Mouse (Mus musculus): ENCODE data around the gene Vps18. TPM values are rescaled to one million over a fixed set of nuclear protein-coding genes. Genes with fewer than 3 reads are reported as not detected.

Vps18 gene
- total RNA-seq (2021) = 10 to 100 TPM; 31.7 to 34.3 TPM
- long read RNA-seq, full-length matches to known transcripts = 13 of 20 reads
- long read RNA-seq, partial matches to known transcripts = 6 of 20 reads
- long read RNA-seq, other reads (novel, unspliced or antisense) = 1 of 20 reads

DNA sequence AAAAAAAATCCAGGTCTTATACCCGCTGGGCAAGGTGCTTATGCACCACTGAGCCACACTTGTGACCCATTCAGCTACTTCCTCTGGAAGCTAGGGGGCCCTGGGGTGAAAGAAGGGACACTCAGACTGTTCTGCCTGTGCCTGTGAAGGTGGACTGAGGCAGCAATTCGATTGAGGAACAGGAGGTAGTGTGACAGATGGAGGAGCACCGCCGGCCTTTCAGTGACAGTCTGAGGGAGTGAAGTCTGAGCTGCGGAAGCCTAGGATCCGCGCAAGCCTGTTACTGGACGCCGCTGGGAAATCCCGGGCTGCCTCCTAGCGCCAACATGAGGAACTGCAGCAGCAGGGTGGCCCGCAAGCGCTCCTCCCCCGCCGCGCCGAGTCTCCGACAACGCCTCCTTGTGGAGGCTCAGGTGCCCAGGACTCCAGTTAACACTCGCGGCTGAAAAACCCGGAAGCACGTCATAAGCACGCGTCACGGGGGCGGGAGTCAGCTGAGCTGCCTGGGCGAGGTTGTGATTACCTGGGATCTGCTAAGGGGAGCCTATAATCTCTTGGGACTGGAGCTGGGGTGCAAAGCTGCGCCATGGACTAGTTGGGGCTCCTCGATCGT is at the start of gene Vps18:
Vps18 (plus strand) TSS at position 471 of the 613 bp plus-strand sequence.
- peak; percentile 99 for DNase-seq (ENCODE audit: low spot score in 2 of 2)

- no peak for DNase-seq (ENCODE audit: low spot score in 2 of 2)
Measured at GRCm38 (mm10) chr2:119240075-119240818, 48.3 kb upstream of the Vps18 start.

DNA sequence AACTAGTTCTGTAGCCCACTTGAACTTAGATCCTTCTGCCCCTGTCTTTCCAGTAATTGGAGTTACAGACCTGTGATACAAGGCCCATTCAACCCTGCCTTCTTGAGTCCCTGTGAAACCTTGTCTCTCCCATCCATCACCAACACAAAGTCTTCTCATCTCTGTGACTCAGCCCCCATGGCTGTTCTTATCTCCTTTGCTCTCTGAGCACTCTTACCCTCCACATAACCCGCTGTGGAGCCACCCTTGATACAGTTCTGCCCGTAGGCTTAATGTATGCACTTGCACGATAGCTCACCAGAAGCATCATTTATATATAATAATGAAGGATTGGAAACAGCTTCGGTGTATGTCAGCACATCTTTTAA is 47.7 kb upstream of the Vps18 start:
- no peak for DNase-seq (ENCODE audit: low spot score in 2 of 2)

DNA sequence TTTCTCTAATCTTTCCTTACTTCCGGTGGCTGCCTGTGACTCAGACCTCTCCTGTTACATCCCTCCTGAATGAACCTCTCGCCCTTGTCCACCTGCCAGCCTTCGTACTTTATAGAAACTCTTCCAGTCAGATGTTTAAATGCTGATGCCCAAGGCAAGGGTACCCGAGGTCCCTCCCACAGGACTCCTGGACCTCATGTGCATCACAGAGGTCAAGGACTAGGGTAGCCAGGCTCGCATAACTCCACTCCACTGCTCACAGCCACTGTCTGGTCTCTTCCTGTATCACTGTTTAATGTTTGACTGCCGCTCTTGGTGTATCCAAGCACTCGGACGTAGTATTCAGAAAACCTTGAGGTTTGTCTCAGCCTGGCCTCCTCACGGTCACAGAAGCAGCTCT is 46.0 kb upstream of the Vps18 start:
- no peak for DNase-seq (ENCODE audit: low spot score in 2 of 2)

DNA sequence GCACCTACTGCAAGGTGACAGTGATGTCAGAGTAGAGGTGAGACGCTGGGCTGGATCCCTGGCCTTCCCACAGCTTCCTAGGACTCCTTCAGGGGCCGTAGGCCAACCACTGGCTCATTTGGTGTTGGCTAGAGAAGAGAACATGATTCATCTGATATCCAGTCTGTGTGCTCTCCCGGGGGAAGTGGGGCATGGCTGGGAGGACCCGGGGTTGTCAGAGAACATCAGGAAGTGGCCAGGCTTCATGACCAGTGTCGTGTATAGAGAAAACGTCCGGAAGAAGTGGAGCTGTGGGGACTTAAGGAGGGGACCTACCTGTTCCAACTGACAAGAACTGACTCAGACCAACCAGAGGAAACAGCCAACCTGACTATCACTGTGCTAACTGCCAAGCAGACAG is 43.3 kb upstream of the Vps18 start:
- no peak for DNase-seq (ENCODE audit: low spot score in 2 of 2)

- DNase-seq (ENCODE audit: low spot score in 2 of 2) = no peak
Measured at GRCm38 (mm10) chr2:119247904-119248303, 40.6 kb upstream of the Vps18 start.

GRCm38 (mm10) chr2:119249592-119250061 is 38.9 kb upstream of the Vps18 start:
- DNase-seq (ENCODE audit: low spot score in 2 of 2) = no peak

- DNase-seq (ENCODE audit: low spot score in 2 of 2) = no peak
Measured at GRCm38 (mm10) chr2:119250377-119250776, 38.2 kb upstream of the Vps18 start.

GRCm38 (mm10) chr2:119250826-119251478 is 37.6 kb upstream of the Vps18 start:
- DNase-seq (ENCODE audit: low spot score in 2 of 2) = peak; percentile 82 to 86

DNA sequence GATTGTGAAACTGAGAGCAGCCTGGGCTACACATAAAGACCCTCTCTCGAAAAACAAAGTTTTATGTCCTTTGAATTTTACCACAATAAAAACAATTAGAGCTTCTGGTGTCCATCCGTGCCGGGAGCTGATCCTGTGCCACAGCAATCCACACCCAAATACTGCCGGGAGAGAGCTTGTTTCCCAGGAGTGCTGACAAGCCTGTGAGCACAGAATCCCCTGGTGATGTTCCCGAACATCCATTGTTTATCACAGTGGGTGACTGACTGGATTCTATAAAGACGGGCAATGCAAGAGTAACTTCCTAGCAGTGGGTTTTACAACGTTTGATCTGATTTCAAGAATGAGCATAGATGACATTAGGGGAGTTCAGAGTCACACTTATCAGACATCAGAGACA is 33.6 kb upstream of the Vps18 start:
- DNase-seq (ENCODE audit: low spot score in 2 of 2) = no peak

- DNase-seq (ENCODE audit: low spot score in 2 of 2) = no peak
Measured at GRCm38 (mm10) chr2:119260518-119260917, 28.0 kb upstream of the Vps18 start.

DNA sequence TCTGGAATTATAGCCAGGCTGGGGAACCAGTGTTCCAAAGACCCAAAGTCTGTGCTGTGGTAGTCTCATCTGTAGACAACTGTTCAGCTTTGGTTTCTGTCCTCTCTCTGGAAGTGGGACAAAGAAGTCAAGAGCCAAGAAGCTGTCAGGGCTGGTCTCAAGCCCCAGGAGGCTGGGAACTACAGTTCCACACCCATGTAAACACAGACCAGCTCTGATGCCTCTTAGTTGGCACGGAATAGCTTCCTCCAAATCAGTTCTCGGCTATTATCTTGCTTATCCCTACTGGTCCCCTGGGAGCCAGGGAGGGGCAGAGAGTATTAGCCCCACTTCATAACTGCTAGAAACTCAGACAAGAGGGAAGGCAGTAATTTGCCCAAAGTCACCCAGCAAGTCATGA is 27.2 kb upstream of the Vps18 start:
- no peak for DNase-seq (ENCODE audit: low spot score in 2 of 2)

GRCm38 (mm10) chr2:119262978-119263377 is 25.6 kb upstream of the Vps18 start:
- DNase-seq (ENCODE audit: low spot score in 2 of 2) = no peak

DNA sequence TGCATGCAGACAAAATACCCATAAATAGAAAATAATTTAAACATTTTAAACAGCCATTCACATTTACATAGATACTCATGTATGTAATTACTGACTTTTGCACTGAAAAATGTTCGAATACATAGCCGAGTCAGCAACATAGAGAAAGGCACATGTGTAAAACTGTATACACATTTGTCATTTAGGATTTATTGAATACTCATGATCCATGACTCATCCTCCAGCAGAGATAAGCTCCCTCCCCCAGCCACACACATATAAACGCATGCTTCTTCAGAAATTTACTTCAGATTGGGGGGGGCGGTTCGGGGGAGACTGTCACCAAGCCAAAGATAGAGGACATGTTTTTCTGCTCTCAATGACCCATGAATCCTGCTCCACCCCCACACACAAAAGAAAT is 24.7 kb upstream of the Vps18 start:
- no peak for DNase-seq (ENCODE audit: low spot score in 2 of 2)

- DNase-seq (ENCODE audit: low spot score in 2 of 2) = no peak
Measured at GRCm38 (mm10) chr2:119270286-119270642, 18.3 kb upstream of the Vps18 start.

- peak; percentile 57 to 68 for DNase-seq (ENCODE audit: low spot score in 2 of 2)
Measured at GRCm38 (mm10) chr2:119270643-119271331, 17.8 kb upstream of the Vps18 start, which contains the start of gene Rhov. TSS of gene Rhov (minus strand) at chr2:119271272.

DNA sequence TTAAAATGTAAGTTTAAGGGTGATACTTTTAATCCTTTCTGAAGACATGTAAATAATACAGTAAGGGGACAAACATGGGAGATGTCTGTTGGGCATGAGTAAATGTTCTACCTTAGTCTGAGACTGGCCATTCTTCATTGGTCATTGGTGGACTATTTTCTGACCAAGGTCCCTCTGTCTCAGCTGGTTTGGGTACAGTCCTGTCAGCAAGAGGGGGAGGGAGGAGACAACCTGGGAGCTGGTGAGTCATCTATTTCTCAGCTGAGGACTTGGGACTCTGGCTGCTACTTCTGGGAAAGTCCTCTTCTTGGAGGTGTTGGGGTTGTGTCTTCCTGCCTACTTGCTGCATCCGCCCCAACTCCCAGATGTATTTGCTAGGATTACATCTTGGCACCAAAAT is 14.4 kb upstream of the Vps18 start:
- no peak for DNase-seq (ENCODE audit: low spot score in 2 of 2)

DNA sequence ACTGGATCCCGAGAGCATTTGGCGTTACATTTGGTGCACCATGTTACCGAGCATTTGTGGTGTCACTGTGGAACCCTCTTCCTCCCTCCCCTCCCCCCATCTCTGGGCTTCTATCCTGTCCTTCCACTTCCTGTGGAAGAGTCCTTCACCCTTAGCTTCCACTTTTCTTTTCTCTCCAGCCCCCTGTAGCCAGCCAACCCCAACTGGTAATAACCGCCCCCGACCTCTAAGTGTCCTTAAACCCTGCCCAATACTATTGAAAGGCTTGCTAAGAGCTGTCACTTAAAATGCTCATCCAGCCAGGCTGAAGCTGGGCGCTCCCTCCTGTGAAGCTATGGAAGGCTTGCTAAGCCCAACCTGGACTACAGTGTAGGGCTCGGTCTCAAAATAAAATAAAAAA is 11.6 kb upstream of the Vps18 start:
- DNase-seq (ENCODE audit: low spot score in 2 of 2) = no peak

- DNase-seq (ENCODE audit: low spot score in 2 of 2) = no peak
Measured at GRCm38 (mm10) chr2:119277810-119278209, 10.7 kb upstream of the Vps18 start.

GRCm38 (mm10) chr2:119281899-119282565 is 6.5 kb upstream of the Vps18 start:
- no peak for DNase-seq (ENCODE audit: low spot score in 2 of 2)

- no peak for DNase-seq (ENCODE audit: low spot score in 2 of 2)
Measured at GRCm38 (mm10) chr2:119287372-119287771, 1.2 kb upstream of the Vps18 start.

Measured in layer of hippocampus, postnatal 10 days (tissue).